Mouse (Mus musculus): ENCODE measurements around the gene Cdc25b.
"Not testable (repeated sequence)": the region's sequence is repeated elsewhere in the genome, so short reads cannot be mapped to it uniquely, and the experiment has no call there.

Gene Cdc25b

DNA sequence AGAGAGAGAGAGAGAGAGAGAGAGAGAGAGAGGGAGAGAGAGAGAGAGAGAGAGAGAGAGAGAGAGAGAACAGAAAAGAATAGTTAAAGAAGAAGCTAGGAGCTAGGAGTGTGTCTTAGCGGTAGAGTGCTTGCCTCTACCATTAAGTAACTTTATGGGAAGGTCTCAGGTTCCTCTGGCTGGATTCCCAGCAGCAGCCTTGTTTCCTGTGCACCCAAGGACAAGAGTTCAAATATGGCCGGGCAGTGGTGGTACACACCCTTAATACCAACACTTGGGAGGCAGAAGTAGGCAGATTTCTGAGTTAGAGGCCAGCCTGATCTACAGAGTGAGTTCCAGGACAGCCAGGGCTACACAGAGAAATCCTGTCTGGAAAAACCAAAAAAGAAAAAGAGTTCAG is 39.9 kb downstream of the Cdc25b start:
- not testable (repeated sequence) for DNase-seq (ENCODE audit: extremely low spot score)

DNA sequence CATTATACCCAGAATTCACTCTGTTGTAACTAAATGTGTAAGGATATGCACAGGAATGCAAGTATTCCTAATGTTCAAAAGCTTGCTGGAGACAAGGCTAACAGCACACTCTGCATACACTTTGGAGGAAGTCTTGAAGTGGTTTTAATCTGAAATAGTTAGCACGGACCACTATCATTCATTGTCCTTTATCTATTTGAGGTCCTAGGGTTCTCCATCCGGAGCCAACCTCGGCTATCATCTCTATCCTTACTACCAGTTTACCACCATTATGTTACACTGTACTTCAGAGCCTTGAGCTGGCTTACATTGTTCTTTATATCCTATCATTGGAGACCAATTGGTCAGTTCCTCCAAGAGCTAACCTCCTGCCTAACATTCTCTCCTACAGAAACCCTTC is 40.5 kb downstream of the Cdc25b start:
- DNase-seq (ENCODE audit: extremely low spot score): no peak

DNA sequence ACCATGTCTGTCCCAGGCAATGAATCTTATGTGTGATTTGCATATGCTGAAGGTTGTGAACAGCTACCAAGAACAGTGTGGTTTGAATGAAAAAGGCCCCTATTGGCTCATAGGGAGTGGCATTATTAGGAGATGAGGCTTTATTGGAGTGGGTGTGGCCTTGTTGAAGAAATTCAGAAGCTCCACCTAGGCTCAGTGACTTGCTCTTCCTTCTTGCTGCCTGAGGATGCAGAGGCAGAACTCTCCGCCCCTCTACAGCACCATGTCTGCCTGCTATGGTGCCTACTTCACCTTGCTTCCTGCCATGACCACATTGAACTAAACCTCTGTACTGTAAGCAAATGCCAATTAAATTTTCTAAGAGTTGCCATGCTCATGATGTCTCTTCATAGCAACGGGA is 45.8 kb downstream of the Cdc25b start:
- DNase-seq (ENCODE audit: extremely low spot score): no peak

DNA sequence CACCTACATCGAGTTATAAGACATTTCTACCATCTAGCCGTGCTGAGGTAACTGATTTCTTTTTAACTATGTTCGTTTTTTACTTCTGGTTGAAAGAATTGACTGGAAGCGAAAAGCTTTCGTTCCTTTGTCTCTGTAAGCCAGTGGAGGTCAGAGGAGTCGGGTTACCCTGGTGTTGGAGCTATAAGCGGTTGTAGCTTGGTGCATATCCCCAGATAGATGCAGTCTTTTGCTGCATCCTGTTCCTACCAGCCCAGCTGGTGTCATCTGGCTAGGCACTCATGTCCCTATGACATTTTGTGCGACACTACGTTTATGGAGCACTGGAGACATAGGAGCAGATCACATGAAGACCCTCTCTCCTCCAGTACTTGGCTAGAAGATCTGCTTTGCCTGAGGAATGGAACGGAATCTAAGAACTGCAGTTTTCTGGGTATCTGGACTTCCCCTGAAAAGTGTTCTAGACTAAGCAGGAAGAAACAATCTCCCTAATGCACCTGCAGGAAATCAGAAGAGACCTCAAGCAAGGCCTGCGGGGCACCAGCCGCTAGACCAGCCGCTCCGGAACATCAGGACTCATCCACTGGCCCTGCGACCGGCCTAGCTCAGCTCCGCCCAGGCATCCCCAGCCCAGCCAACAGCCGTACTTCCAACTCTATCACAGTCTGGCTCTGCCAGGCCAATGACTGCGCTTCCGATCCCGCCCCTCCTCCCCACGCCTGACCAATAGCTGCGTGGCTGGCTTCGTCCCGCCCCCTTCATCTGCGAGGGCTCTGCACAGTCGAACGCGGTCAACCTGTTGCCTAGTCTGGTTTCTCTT is 46.8 kb downstream of the Cdc25b start, which contains the start of gene Mavs:
Gene Mavs (plus strand): TSS at position 757 of the 820 bp plus-strand sequence.
- DNase-seq (ENCODE audit: extremely low spot score): peak; percentile 95

DNA sequence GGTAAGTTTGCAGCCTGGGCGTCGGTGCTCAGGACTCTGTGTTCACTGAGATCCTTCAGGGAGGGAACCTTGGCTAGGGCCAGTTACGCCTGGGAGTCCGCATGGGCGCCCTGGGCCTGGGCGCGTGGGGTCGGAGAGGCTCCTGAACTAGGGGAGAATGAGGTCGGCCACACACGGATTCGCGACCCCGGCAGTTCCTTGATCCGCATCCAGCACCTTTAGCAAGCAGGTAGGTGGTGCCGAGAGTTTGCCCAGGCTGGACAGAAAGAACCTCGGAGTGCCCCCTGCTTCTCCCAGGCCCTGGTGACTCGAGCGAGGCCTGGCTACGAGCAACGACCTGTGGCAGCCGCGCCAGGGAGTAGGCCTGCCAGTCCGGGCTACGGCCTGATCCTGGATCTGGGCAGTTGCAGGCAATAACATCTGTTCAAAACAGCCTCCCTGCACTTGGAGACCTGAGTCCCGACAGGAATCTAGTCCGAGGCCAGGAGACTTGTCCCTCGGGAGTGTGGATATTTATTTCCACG is 47.4 kb downstream of the Cdc25b start:
- no peak for DNase-seq (ENCODE audit: extremely low spot score)

DNA sequence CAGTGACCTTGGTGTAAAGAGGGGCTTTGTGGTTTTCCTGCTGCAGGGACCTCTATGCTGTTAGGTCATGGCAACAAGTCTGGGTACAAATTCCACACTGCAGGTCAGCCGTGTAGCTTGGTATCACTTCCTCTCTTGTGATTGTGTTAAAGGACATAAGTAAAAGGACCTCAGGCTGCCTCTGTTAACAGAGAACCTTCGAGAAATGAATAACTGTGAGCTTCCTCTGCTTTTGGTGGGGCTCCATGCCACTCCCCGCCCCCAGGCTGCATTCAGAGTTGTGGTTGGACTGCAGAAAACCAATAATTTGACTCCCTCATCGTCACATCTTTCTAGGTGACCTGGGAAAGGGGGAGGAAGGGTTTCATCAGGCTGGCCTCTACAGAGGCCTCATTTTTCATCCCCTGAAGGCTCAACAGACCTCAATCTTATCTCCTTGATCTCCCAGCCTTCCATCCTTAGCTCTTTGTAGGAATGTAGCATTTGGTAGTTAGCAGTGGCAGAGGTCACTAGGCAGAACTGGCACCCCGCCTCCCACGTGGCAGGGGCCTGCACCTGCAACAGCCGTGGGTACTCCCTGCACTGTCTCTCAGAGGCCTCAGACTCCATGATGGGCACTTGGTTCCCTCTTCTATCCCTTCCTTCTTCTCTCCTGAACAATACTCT is 48.4 kb downstream of the Cdc25b start:
- DNase-seq (ENCODE audit: extremely low spot score): no peak

DNA sequence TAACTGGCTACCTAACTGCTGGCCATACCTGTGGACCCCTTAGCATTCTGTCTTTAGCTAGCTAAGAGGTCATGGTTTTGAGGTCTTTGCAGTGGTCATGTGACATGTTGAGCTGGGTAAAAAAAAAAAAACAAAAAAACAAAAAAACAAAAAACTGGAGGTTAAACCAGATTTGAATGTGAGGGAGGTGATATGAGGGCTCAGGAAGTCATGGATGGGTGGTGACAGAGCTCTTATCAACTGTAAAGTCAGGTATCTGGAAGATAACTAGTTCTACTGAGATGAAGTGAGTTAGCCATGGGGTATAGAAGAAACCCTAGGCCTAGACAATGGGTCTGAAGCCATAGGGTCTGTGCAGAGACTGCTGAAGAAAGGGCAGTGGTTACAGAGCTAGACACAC is 55.4 kb downstream of the Cdc25b start:
- DNase-seq (ENCODE audit: extremely low spot score): no peak

DNA sequence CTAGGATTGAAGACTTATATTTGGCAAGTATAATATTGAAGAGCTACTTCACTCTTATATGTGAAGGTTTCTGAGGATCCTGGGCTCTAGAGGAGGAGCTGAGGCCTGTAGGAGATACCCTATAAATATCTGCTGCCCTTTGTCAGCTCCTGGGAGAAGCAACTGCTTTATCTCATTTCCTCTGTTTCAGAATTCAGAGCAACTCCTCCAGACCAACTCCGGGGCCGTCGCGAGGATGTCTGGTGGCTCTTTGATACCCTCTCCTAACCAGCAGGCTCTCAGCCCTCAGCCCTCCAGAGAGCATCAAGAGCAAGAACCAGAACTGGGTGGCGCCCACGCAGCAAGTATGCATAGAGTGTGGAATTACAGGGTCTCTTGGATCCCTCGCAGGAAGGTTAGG is 56.2 kb downstream of the Cdc25b start:
- DNase-seq (ENCODE audit: extremely low spot score): no peak

Measured in embryo, embryonic 9.5 days (tissue).